Mouse (Mus musculus) small intestine, adult 2 months (tissue): ENCODE data around the gene Ssbp3. TPM values are rescaled to one million over a fixed set of nuclear protein-coding genes. Genes with fewer than 3 reads are reported as not detected.

Source experiments
- H3K27ac ChIP-seq: fragments of 200-500 bp; 2 replicates; pipeline ENCODE4 v1.5.1; 2012; ENCODE audit warnings: low read depth, low read length, control low read depth, inconsistent platforms; ENCODE audit not compliant: insufficient read depth
- H3K27me3 ChIP-seq: fragments of 200-500 bp; 2 replicates; pipeline ENCODE4 v1.6.1; 2012; ENCODE audit warnings: mild to moderate bottlenecking, moderate library complexity, low read length, inconsistent platforms; ENCODE audit not compliant: control insufficient read depth, insufficient read depth
- H3K36me3 ChIP-seq: fragments of 200-500 bp; 2 replicates; pipeline ENCODE4 v1.6.1; 2012; ENCODE audit warnings: mild to moderate bottlenecking, low read length, control low read depth, inconsistent platforms; ENCODE audit not compliant: control insufficient read depth, insufficient read depth
- H3K4me1 ChIP-seq: fragments of 200-500 bp; 2 replicates; pipeline ENCODE4 v1.6.1; 2012; ENCODE audit warnings: low read length, inconsistent platforms, mixed read lengths; ENCODE audit not compliant: control insufficient read depth, insufficient read depth, insufficient read length
- H3K4me3 ChIP-seq: fragments of 200-500 bp; 2 replicates; pipeline ENCODE4 v1.5.1; 2012; ENCODE audit warnings: low read depth, mild to moderate bottlenecking, control low read depth, inconsistent platforms, low read length, moderate library complexity
- CTCF ChIP-seq: fragments of 200-500 bp; IDR thresholded peaks from 2 replicates; pipeline ENCODE4 v1.5.1; 2012; ENCODE audit warnings: low read depth, mild to moderate bottlenecking, control low read depth, inconsistent platforms, low read length, moderate library complexity, mixed read lengths; ENCODE audit not compliant: insufficient replicate concordance, insufficient read length; ENCODE audit errors: extremely low read depth
- POLR2A ChIP-seq: fragments of 200-500 bp; IDR thresholded peaks from 2 replicates; pipeline ENCODE4 v1.6.1; 2012; ENCODE audit warnings: low read depth, mild to moderate bottlenecking, control low read depth, inconsistent platforms, low read length, moderate library complexity
- WGBS: fragments of 180-500 bp; shearing (Covaris S2); methylation state at CpG from one replicate; pipeline ENCODE4 v1.1.7; 2018; 5-methylcytosine and 5-hydroxymethylcytosine counted together
- polyA plus RNA-seq: library from polyadenylated mRNA; depleted of rRNA; stranded (reverse); fragments of >200 nt; gene quantifications from 2 replicates; pipeline ENCODE4 v1.2.3, GENCODE M21; 2012

Gene Ssbp3
- polyA plus RNA-seq, 1 experiment = 21.2 TPM

GRCm38 (mm10) chr4:107011325-107012004 lies 101.0 kb downstream of the Ssbp3 start:
- TF ChIP-seq CTCF (no peak), POLR2A (no peak)

GRCm38 (mm10) chr4:107012005-107012478 lies 101.5 kb downstream of the Ssbp3 start:
- peaks cover 15% of the 10 kb centered on the region for H3K4me1 ChIP-seq
- TF ChIP-seq POLR2A (no peak), CTCF (no peak)
- no peaks in the 10 kb centered on the region for H3K27me3 ChIP-seq
- H3K36me3 ChIP-seq = no peaks in the 10 kb centered on the region
- no peak overlapping the region for H3K27ac ChIP-seq
- 80% methylated on average over 13 of the region's 13 CpGs for WGBS
- H3K4me3 ChIP-seq = no peak overlapping the region

More at GRCm38 (mm10) chr4:107011325-107012004, 101.0 kb downstream of the Ssbp3 start:
- H3K4me1 ChIP-seq = peaks cover 17% of the 10 kb centered on the region
- H3K4me3 ChIP-seq = no peak overlapping the region
- no peaks in the 10 kb centered on the region for H3K36me3 ChIP-seq
- no peak overlapping the region for H3K27ac ChIP-seq
- WGBS = 88% methylated on average over 8 of the region's 8 CpGs
- H3K27me3 ChIP-seq = no peaks in the 10 kb centered on the region

GRCm38 (mm10) chr4:107012574-107012973 lies 102.1 kb downstream of the Ssbp3 start:
- WGBS = 69% methylated on average over 3 of the region's 3 CpGs
- Histone ChIP-seq H3K27me3 (no peaks in the 10 kb centered on the region), H3K4me1 (peaks cover 12% of the 10 kb centered on the region), H3K4me3 (no peak overlapping the region), H3K36me3 (no peaks in the 10 kb centered on the region), H3K27ac (no peak overlapping the region)
- no peak for TF ChIP-seq POLR2A
- TF ChIP-seq CTCF = no peak

- 52% methylated on average over 6 of the region's 6 CpGs for WGBS
- TF ChIP-seq POLR2A = no peak
- no peak for TF ChIP-seq CTCF
- Histone ChIP-seq H3K27ac (no peak overlapping the region), H3K27me3 (no peaks in the 10 kb centered on the region), H3K36me3 (no peaks in the 10 kb centered on the region), H3K4me3 (no peak overlapping the region), H3K4me1 (peaks cover 12% of the 10 kb centered on the region)
Measured at GRCm38 (mm10) chr4:107013119-107013816, 102.8 kb downstream of the Ssbp3 start.

GRCm38 (mm10) chr4:107013817-107014260 lies 103.3 kb downstream of the Ssbp3 start:
- no peaks in the 10 kb centered on the region for H3K27me3 ChIP-seq
- WGBS = 30% methylated on average over 9 of the region's 9 CpGs
- H3K36me3 ChIP-seq = no peaks in the 10 kb centered on the region
- H3K4me3 ChIP-seq = no peak overlapping the region
- TF ChIP-seq CTCF (no peak), POLR2A (no peak)
- no peak overlapping the region for H3K27ac ChIP-seq
- H3K4me1 ChIP-seq = peaks cover 15% of the 10 kb centered on the region

- H3K4me1 ChIP-seq = peaks cover 34% of the 10 kb centered on the region
- H3K27ac ChIP-seq = peak overlapping the region; percentile 6; the same call in 1 of the 2 replicates
- H3K36me3 ChIP-seq = no peaks in the 10 kb centered on the region
- H3K4me3 ChIP-seq = no peak overlapping the region
- no peaks in the 10 kb centered on the region for H3K27me3 ChIP-seq
- WGBS = 85% methylated on average over 13 of the region's 13 CpGs
- no peak for TF ChIP-seq POLR2A
- no peak for TF ChIP-seq CTCF
Measured at GRCm38 (mm10) chr4:107015971-107016511, 105.5 kb downstream of the Ssbp3 start.

GRCm38 (mm10) chr4:107017257-107017656 lies 106.8 kb downstream of the Ssbp3 start:
- H3K27ac ChIP-seq = no peak overlapping the region
- peaks cover 38% of the 10 kb centered on the region for H3K4me1 ChIP-seq
- H3K27me3 ChIP-seq = no peaks in the 10 kb centered on the region
- TF ChIP-seq POLR2A (no peak), CTCF (no peak)
- H3K36me3 ChIP-seq = no peaks in the 10 kb centered on the region
- no peak overlapping the region for H3K4me3 ChIP-seq
